Comparison of ENCODE assay signal across 9 mouse cellular contexts in the genomic region with DNA sequence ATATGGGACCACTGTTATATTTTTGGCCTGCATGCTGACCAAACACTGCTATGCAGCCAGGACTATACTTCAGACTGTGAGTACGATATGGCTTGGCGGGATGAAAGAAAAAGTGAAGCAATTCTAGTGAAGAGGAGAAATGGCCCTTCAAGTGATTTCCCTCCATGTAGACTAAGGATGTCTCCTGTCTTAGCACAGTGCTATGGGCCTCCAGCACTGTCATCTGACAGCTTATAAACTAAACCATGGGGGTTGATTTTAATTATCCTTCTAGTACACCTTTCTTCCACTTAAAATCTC. TPM values are rescaled to one million over a fixed set of nuclear protein-coding genes. Genes with fewer than 3 reads are reported as not detected.
DNase-seq lines count a peak whose midpoint lies in the region; ATAC-seq and TF ChIP-seq lines count a peak whose summit lies in the region.
"Had no signal": no experiment of that assay in that cellular context is flagged by ENCODE, and none has a peak within 500 bp of the region (broad histone marks: within the 10 kb centered on the region; RNA-seq: fewer than 3 reads in every experiment).

No protein-coding gene starts in this region.

- H3K36me3 ChIP-seq in heart, embryonic 16.5 days (ENCODE audit: control insufficient read depth, insufficient read depth): peaks cover 15% of the 10 kb centered on the region
- H3K36me3 ChIP-seq in C2C12 (ENCODE audit: control insufficient read depth, insufficient read depth): peaks cover 36% of the 10 kb centered on the region
- H3K36me3 ChIP-seq in limb, embryonic 15.5 days: peaks cover 24% of the 10 kb centered on the region

- peaks cover 32% of the 10 kb centered on the region for H3K79me3 ChIP-seq in C2C12 (ENCODE audit: low read depth)

- no peaks in the 10 kb centered on the region for H3K27me3 ChIP-seq in heart, embryonic 16.5 days (ENCODE audit: control insufficient read depth, insufficient read depth, low read length)
- no peaks in the 10 kb centered on the region for H3K27me3 ChIP-seq in C2C12 (ENCODE audit: control insufficient read depth, insufficient read depth, insufficient read length)
- no peaks in the 10 kb centered on the region for H3K27me3 ChIP-seq in limb, embryonic 15.5 days

- H3K9me3 ChIP-seq in heart, embryonic 16.5 days (replicated peaks; ENCODE audit: control insufficient read depth, low read length): peaks cover under 1% of the 10 kb centered on the region; the same call in 1 of the 2 replicates
- H3K9me3 ChIP-seq in limb, embryonic 15.5 days: no peaks in the 10 kb centered on the region

- TF ChIP-seq POLR2A in embryonic fibroblast, embryonic 13.5 days (IDR thresholded peaks at IDR 0.05; ENCODE audit: low read depth, low read length): no peak

- DNase-seq in heart, postnatal 4 days: no peak
- no peak for DNase-seq in spleen, postnatal 14 days (ENCODE audit: low spot score in 2 of 2)
- DNase-seq in spleen, adult 12 weeks (ENCODE audit: low spot score): no peak
- DNase-seq in lung, postnatal 25 days (ENCODE audit: low spot score): no peak
- DNase-seq: adrenal gland, postnatal 36 days had no signal

- H3K9ac ChIP-seq in heart, embryonic 16.5 days (ENCODE audit: low read length): no peak overlapping the region; the same call in 1 of the 2 replicates
- H3K9ac ChIP-seq in limb, embryonic 15.5 days: no peak overlapping the region

- H3K4me1 ChIP-seq in heart, embryonic 16.5 days (ENCODE audit: control insufficient read depth, insufficient read depth, low read length): peaks cover 11% of the 10 kb centered on the region
- peaks cover 10% of the 10 kb centered on the region for H3K4me1 ChIP-seq in embryonic fibroblast, embryonic 13.5 days (ENCODE audit: control insufficient read depth, insufficient read depth, low read length)
- H3K4me1 ChIP-seq in limb, embryonic 15.5 days: peaks cover 10% of the 10 kb centered on the region

- no peak overlapping the region for H3K27ac ChIP-seq in heart, embryonic 16.5 days (ENCODE audit: low read length)
- H3K27ac ChIP-seq in embryonic fibroblast, embryonic 13.5 days (ENCODE audit: insufficient read depth, low read length): no peak overlapping the region
- no peak overlapping the region for H3K27ac ChIP-seq in limb, embryonic 15.5 days

- peak overlapping the region; percentile 95; the same call in 1 of the 2 replicates for H3K4me2 ChIP-seq in heart, embryonic 16.5 days (ENCODE audit: low read depth, low read length)
- peak overlapping the region; percentile 67; the same call in 1 of the 2 replicates for H3K4me2 ChIP-seq in limb, embryonic 15.5 days

- no peak overlapping the region for H3ac ChIP-seq in C2C12 (ENCODE audit: control insufficient read depth, insufficient read length, low read depth)

- H3K79me2 ChIP-seq in C2C12 (ENCODE audit: control insufficient read depth, insufficient read depth): peaks cover 48% of the 10 kb centered on the region

- H3K4me3 ChIP-seq in heart, embryonic 16.5 days (ENCODE audit: low read length): no peak overlapping the region
- peak overlapping the region; percentile 89 for H3K4me3 ChIP-seq in C2C12 (ENCODE audit: insufficient read depth, poor library complexity, severe bottlenecking)
- H3K4me3 ChIP-seq in embryonic fibroblast, embryonic 13.5 days (ENCODE audit: insufficient read depth, low read length): peak overlapping the region; percentile 84
- peak overlapping the region; percentile 93 for H3K4me3 ChIP-seq in limb, embryonic 15.5 days

- 89% methylated on average over 2 of the region's 2 CpGs for WGBS in heart, embryonic 16.5 days
- WGBS in limb, embryonic 15.5 days: 77% methylated on average over 2 of the region's 2 CpGs

- TF ChIP-seq CTCF in C2C12 (IDR thresholded peaks at IDR 0.05; ENCODE audit: control insufficient read depth, insufficient read depth, insufficient read length): no peak
- no peak for TF ChIP-seq CTCF in embryonic fibroblast, embryonic 13.5 days (IDR thresholded peaks at IDR 0.05; ENCODE audit: borderline replicate concordance, insufficient read depth, low read length)

- no peak for ATAC-seq in heart, embryonic 16.5 days (replicated peaks; ENCODE audit: extremely low read depth, insufficient read depth, low FRiP score)
- ATAC-seq in limb, embryonic 15.5 days (ENCODE audit: insufficient number of reproducible peaks, low FRiP score, low TSS enrichment, low read depth): no peak

TF ChIP-seq in C2C12, 6 proteins besides CTCF, POLR2A, EP300 and RAD21:
- TF ChIP-seq MAX (IDR thresholded peaks at IDR 0.05) (no peak), USF1 (IDR thresholded peaks at IDR 0.05; ENCODE audit: low read depth) (no peak), MYOG (IDR thresholded peaks at IDR 0.05; ENCODE audit: control insufficient read depth, extremely low read depth, insufficient read length) (no peak), CEBPB (IDR thresholded peaks at IDR 0.05; ENCODE audit: low read depth) (no peak), FOSL1 (IDR thresholded peaks at IDR 0.05; ENCODE audit: insufficient read depth, low read length, poor library complexity, severe bottlenecking) (no peak), MYOD1 (IDR thresholded peaks at IDR 0.05; ENCODE audit: control insufficient read depth, insufficient read length, low read depth) (no peak)

RNA-seq across cellular contexts. Expression of a gene that starts 1.4 kb away (rescaled TPM):
- 39.0 and 55.1 TPM in 2 replicates for polyA plus RNA-seq in heart, embryonic 16.5 days (2015; fragmentation: Nextera tagmentation; extraction: Ambion mirVana)
- 10 to 100 TPM; 23.6 to 26.3 TPM for total RNA-seq in heart, postnatal 4 days (2021)
- polyA plus RNA-seq in C2C12 (2012; fragmentation: generic; extraction: Trizol): 41.2 TPM
- 61.7 and 70.3 TPM in 2 replicates for polyA plus RNA-seq in embryonic fibroblast, embryonic 13.5 days (2011; ENCODE audit: insufficient read length, low read depth, missing spikeins)
- 54.2 and 54.6 TPM in 2 replicates for polyA plus RNA-seq in limb, embryonic 15.5 days (2015; fragmentation: Nextera tagmentation; extraction: Ambion mirVana)

RNA-seq across cellular contexts. Expression of a gene that starts 45.0 kb away (rescaled TPM):
- polyA plus RNA-seq in heart, embryonic 16.5 days (2015; fragmentation: Nextera tagmentation; extraction: Ambion mirVana): 6.7 and 7.2 TPM in 2 replicates
- 1 to 10 TPM; 7.3 to 8.8 TPM for total RNA-seq in heart, postnatal 4 days (2021)
- 12.8 TPM for polyA plus RNA-seq in C2C12 (2012; fragmentation: generic; extraction: Trizol)
- polyA plus RNA-seq in embryonic fibroblast, embryonic 13.5 days (2011; ENCODE audit: insufficient read length, low read depth, missing spikeins): 26.1 and 28.9 TPM in 2 replicates
- 21.5 and 25.1 TPM in 2 replicates for polyA plus RNA-seq in limb, embryonic 15.5 days (2015; fragmentation: Nextera tagmentation; extraction: Ambion mirVana)

RNA-seq across cellular contexts. Expression of a gene that starts 54.7 kb away (rescaled TPM):
- 123 and 135 TPM in 2 replicates for polyA plus RNA-seq in heart, embryonic 16.5 days (2015; fragmentation: Nextera tagmentation; extraction: Ambion mirVana)
- 100 to 1,000 TPM; 101 to 103 TPM for total RNA-seq in heart, postnatal 4 days (2021)
- 54.9 TPM for polyA plus RNA-seq in C2C12 (2012; fragmentation: generic; extraction: Trizol)
- 186 and 209 TPM in 2 replicates for polyA plus RNA-seq in embryonic fibroblast, embryonic 13.5 days (2011; ENCODE audit: insufficient read length, low read depth, missing spikeins)
- polyA plus RNA-seq in limb, embryonic 15.5 days (2015; fragmentation: Nextera tagmentation; extraction: Ambion mirVana): 184 and 187 TPM in 2 replicates
